Mouse (Mus musculus): Measurements from ENCODE around the gene Snrnp27. TPM values are rescaled to one million over a fixed set of nuclear protein-coding genes. Genes with fewer than 3 reads are reported as not detected.

The Snrnp27 gene
- total RNA-seq (2021) = 66.3 and 69.1 TPM in 2 replicates
- long read RNA-seq, transcript Snrnp27-201 (6 exons, 885 nt) = major isoform, 39 of 50 reads
- long read RNA-seq, partial matches to known transcripts = 10 of 50 reads
- long read RNA-seq, other reads (novel, unspliced or antisense) = 1 of 50 reads

DNA sequence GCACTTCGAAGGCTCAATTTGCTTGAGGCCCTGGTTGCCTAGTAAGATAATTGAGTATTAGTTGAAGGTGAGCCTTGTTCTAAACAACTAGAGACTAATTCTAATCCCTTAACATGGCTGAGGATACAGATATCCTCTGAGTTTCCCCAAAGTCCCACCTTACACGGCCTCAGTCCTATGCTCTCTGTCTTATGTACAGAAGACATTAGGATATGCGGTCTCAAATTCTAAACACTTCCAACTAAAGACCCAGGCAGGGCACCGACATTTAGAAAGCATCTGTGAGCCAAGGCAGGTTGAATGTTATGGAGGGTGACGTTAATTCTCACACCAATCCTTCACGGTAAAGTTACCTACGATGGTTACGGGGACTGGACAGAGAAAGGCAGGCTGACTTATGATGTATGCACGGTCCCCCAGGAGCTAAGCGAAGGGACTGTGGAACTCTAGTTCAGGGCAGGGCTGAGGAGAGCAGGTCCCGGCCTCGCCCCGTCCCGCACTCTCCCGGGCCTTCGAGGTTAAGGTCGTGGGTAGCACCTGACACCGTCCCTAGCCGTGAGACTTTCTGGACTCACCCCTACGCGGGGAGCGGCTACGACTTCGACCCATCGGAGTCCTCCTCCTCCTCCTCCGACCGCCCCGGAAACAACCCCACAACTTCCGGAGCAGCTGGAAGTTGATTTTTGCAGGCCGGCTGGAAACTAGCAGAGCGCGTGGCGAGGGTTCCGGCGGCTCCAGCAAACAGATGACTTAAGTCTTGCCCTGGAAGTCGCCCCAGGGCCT is at the start of gene Snrnp27:
Gene Snrnp27 (minus strand): TSS at position 651 of the 783 bp plus-strand sequence.
- DNase-seq = peak; percentile 89

- peak; percentile 97 for DNase-seq
These were observed 49.0 kb upstream of the Snrnp27 start, which contains the start of gene Gmcl1 for GRCm38 (mm10) chr6:86733183-86733876. Gmcl1 (minus strand) TSS chr6:86733383.

DNA sequence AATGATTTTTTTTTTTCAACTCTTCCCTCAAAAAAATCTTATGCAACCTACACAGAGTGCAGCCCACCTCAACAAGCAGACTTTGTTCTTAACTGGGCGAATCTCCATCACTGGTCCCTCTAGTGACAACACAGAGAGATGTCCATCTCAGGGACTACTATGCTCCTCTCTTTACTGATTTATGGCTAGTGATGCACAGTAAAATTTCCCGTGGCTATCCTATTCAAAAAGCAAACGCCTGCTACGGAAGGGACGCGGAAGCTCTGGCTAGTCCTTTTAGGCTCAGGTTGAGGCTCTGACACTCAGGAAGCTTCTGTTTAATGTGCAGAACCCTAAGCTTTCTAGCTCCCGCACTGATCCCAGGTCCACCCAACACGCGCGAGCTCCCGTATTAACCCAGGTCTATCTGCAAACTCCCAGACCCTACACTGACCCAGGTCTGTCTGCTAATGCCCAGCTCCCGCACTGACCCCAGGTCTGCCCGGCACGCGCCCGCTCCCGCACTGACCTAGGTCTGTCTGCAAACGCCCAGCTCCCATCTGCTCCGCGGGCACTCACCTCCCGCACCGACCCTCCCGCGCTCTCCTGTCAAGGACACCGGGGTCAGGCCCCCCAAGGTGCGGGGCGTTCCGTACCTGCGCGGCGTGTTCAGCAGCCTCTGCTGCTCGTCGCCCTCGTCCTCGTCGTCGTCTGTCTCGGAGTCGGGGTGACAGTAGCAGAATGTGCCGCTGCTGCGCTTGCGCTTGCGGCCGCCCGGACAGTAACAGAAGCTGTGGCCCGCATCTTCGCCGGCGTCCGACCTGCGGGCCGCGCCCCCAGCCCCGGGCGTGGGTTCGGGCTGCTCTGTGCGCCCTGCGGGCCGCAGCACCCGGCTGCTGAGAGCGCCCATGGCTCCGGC is 48.2 kb upstream of the Snrnp27 start:
- DNase-seq = peak; percentile 36

- DNase-seq = no peak
These were observed 44.4 kb upstream of the Snrnp27 start for GRCm38 (mm10) chr6:86728711-86729110.

DNA sequence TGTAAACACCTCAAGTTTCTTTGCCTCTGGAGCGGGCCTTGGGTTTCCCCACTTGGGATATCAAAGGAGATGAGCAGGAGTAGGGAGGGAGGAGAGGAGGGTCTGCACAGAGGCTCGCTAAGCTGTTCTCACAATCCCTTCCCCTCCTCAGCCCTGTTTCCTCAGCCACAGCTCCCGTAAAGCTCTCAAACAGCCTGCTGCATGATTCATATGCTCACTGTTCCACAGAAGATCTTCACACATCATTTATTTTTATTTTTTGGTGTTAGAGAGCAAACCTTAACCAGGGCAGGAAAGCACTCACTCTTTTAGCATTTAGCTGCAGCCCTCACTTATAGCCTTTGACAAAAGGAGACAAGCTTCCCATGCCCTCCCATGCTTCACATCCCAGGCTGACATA is 37.7 kb upstream of the Snrnp27 start:
- no peak for DNase-seq

GRCm38 (mm10) chr6:86708072-86708774 is 23.9 kb upstream of the Snrnp27 start:
- DNase-seq = no peak

GRCm38 (mm10) chr6:86702577-86702976 is 18.3 kb upstream of the Snrnp27 start:
- DNase-seq = no peak

DNA sequence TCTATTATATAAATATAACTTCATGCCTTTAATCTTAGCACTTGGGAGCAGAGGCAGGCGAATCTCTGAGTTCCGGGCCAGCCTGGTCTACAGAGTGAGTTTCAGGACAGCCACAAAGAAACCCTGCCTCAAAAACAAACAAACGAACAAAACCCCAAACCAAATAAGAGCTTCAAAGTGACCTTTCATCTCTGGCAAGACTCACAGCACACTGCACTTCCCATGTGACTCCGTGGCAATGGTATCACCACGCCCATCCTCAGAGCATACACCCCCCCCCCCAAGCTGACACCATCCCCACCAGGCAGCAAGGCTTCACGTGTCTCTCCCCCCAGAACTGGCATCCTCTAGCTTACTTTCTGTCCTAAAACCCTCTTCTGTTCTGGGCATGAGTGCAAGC is 13.6 kb upstream of the Snrnp27 start:
- no peak for DNase-seq

GRCm38 (mm10) chr6:86696213-86696612 is 11.9 kb upstream of the Snrnp27 start:
- DNase-seq = no peak

DNA sequence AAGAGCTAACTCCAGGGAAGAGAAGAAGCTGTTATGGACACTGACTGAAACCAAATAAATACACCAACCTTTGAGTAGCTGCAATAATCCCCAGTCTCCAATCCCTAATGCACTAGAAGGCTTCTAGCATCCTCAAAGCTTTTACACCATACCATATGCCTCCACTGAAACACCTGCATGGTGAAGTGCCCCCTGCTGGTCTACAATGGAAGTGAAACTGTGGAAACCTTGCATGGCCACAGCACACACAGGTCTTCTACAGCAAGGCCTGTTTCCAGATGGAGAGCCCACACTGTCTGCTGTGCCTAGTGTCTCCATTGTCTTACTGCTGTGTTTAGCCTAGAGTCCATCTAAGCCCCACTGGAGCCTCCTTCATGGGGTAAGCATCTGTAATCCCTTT is 10.1 kb upstream of the Snrnp27 start:
- DNase-seq = peak; percentile 46

GRCm38 (mm10) chr6:86689671-86690070 is 5.3 kb upstream of the Snrnp27 start:
- no peak for DNase-seq

DNA sequence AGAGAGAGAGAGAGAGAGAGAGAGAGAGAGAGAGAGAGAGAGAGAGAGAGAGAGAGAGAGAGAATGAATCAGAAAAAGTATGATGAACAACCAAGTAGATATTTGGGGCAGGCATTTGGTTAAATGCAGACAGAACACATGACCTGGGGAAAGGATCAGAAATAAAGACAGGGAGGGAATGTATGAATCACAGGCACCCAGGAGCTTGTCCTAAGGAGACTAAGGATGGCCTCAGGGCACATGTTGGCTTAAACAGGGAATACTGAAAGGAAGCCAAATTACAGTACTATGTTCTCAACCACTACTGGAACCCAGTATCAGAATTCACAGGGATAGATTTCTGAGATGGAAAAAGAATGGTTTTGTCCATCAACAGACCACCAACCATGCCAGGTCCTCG is 2.6 kb upstream of the Snrnp27 start:
- no peak for DNase-seq

DNA sequence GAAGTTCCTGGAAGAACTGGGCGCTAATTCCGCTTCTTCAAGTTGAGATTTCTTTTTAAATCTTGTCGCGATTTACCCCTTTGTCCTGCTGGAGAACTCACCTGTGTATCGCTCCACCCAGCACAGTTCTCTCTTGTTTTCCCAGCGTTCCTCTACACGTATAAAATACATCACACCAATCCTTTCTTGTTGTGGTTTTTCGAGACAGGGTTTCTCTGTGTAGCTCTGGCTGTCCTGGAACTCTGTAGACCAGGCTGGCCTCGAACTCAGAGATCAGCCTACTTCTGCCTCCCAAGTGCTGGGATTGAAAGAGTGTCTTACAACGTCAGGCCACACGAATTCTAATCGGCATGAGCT is 311 bp upstream of the Snrnp27 start:
- DNase-seq = no peak

- DNase-seq = no peak
These were observed 3.0 kb downstream of the Snrnp27 start for GRCm38 (mm10) chr6:86681289-86681688.

DNA sequence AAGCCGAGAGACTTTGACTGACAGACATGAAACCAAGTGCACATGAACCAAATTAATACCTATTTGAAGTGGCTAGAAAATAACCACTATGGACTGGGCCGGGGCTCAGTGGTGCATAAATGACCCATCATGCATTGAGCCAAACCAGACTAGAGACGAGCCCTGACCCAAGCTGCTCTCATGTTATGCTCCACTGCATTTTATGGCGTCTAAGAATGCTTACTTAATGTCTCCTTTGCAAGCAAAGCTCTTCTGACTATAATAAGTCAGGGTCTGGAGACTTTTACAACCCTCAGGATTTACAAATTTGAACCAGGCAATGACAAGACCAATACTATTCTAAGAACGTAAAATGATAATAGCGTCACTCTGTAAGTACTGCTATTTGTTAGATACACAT is 6.0 kb downstream of the Snrnp27 start:
- DNase-seq = no peak

DNA sequence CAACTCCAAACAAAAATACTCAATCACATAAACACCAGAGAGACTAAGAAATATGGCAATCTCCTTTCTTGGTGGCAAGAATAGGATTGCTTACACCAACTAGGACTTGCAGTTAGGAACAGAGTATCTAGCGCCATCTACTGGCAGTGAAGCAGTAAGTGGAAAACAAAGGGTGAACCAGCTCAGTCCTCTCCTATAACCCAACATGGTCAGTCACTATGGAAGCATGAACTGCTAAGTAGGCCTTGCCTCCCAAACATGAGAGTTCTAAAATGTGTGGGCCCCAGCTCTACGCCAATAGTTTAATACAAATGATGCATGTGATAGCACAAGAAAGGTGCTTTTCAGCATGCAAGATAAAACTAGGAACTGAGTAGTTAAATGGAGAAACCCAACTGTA is 13.4 kb downstream of the Snrnp27 start:
- DNase-seq = no peak

DNA sequence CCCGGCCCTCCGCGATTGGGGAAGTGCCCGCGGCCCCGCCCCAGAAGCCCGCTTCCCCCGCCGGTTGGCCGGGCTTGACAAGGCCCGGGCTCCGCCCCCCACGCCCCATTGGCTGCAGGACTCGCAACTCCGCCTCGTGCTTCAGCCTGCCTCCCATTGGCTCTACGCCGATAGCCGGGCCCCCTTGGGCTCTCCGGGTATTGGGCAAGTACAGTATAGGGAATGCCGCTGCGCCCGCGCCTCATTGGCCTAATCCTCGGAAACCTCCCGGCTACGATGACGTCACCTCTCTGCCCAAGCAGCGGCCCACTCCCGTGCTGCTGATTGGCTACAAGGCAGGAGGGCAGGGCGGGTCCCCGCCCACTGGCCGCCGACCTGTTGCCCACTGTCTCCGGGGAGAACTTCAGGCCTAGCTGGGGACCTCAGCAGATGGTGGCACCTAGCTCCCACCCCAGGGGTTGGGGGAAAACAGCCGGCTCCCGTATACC is 15.0 kb downstream of the Snrnp27 start:
- DNase-seq = peak; percentile 100

DNA sequence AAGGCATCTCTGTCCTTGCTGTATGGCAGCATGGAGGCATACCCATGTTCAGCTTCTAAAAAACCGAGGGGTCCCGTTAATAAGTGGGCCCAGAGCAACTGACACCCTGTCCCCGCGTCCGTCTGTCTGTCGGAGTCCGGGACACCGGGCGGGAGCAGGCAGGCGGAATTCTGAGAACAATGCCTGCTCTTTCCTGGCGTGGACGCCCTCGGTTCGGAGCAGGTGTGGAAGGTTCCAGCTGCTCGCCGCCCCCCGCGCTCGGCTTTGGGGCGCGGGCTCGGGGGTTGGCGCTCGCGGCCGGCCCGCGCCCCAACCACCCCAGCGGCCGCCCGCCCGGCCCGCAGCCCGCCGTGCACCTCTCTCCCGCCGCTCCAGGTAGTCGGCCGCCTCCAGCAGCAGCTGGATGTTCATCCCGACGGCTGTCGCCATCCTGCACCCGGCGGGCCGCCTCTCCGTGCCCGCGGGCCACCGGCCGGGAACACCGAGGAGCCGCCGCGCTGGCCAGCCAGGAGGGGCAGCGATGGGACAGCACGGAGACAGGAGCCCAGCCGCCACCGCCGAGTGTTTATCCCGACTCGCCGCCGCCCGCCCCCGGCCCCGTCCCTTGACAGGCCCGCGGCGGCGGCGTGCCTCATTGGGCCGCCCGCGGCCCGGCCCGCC is 15.6 kb downstream of the Snrnp27 start, which contains the start of gene Mxd1:
Gene Mxd1 (minus strand): TSS at position 582 of the 660 bp plus-strand sequence.
- no peak for DNase-seq

GRCm38 (mm10) chr6:86667061-86667460 is 17.3 kb downstream of the Snrnp27 start:
- no peak for DNase-seq

GRCm38 (mm10) chr6:86665560-86666307 is 18.6 kb downstream of the Snrnp27 start:
- DNase-seq = no peak

Measured in adrenal gland, postnatal 25 days (tissue).